Mouse (Mus musculus): Measurements from ENCODE around the gene Gm3238. TPM values are rescaled to one million over a fixed set of nuclear protein-coding genes. Genes with fewer than 3 reads are reported as not detected.
A peak's percentile ranks its signal among the peaks of the same experiment; 100 is the strongest.
"Not testable (repeated sequence)": the region's sequence is repeated elsewhere in the genome, so short reads cannot be mapped to it uniquely, and the experiment has no call there.

Gm3238 gene
- polyA plus RNA-seq (2016; fragmentation: Nextera tagmentation; extraction: Ambion mirVana), result not detected in 2 replicates

GRCm38 (mm10) chr10:77771225-77771624 lies at the start of gene Gm3238:
TSS of gene Gm3238 (minus strand) at chr10:77771325.
- not testable (repeated sequence) for H3K36me3 ChIP-seq; H3K27me3 ChIP-seq; H3K4me1 ChIP-seq (replicated peaks); H3K4me3 ChIP-seq (replicated peaks); H3K9me3 ChIP-seq; H3K27ac ChIP-seq; ATAC-seq (ENCODE audit: insufficient number of reproducible peaks, insufficient read depth, low FRiP score, low TSS enrichment, low read depth); H3K4me2 ChIP-seq; H3K9ac ChIP-seq (replicated peaks)
- 64% methylated on average over 1 of the region's 1 CpGs for WGBS

GRCm38 (mm10) chr10:77819203-77819602 lies 48.1 kb upstream of the Gm3238 start:
- H3K9ac ChIP-seq (replicated peaks), result no peak overlapping the region
- no peaks in the 10 kb centered on the region for H3K27me3 ChIP-seq
- no peak for ATAC-seq (ENCODE audit: insufficient number of reproducible peaks, insufficient read depth, low FRiP score, low TSS enrichment, low read depth)
- H3K4me2 ChIP-seq, result no peak overlapping the region
- H3K9me3 ChIP-seq, result peaks cover 12% of the 10 kb centered on the region
- no peak overlapping the region for H3K4me3 ChIP-seq (replicated peaks)
- 31% methylated on average over 4 of the region's 4 CpGs for WGBS
- H3K4me1 ChIP-seq (replicated peaks), result 0 out of 2 replicates have a peak, but pooled peaks cover 3% of the 10 kb centered on the region
- no peak overlapping the region for H3K27ac ChIP-seq
- no peaks in the 10 kb centered on the region for H3K36me3 ChIP-seq

GRCm38 (mm10) chr10:77818523-77818922 lies 47.4 kb upstream of the Gm3238 start:
- H3K4me1 ChIP-seq (replicated peaks), result 0 out of 2 replicates have a peak, but pooled peaks cover 3% of the 10 kb centered on the region
- no peaks in the 10 kb centered on the region for H3K36me3 ChIP-seq
- peaks cover 6% of the 10 kb centered on the region; the same call in 1 of the 2 replicates for H3K9me3 ChIP-seq
- peak; percentile 59 for ATAC-seq (ENCODE audit: insufficient number of reproducible peaks, insufficient read depth, low FRiP score, low TSS enrichment, low read depth)
- no peak overlapping the region for H3K9ac ChIP-seq (replicated peaks)
- no peak overlapping the region for H3K4me3 ChIP-seq (replicated peaks)
- no peak overlapping the region for H3K27ac ChIP-seq
- H3K27me3 ChIP-seq, result no peaks in the 10 kb centered on the region
- no peak overlapping the region for H3K4me2 ChIP-seq
- 95% methylated on average over 4 of the region's 4 CpGs for WGBS

- no peak for ATAC-seq (ENCODE audit: insufficient number of reproducible peaks, insufficient read depth, low FRiP score, low TSS enrichment, low read depth)
- Histone ChIP-seq H3K4me1 (replicated peaks) (0 out of 2 replicates have a peak, but pooled peaks cover 3% of the 10 kb centered on the region), H3K27me3 (no peaks in the 10 kb centered on the region), H3K9ac (replicated peaks) (no peak overlapping the region), H3K9me3 (no peaks in the 10 kb centered on the region), H3K27ac (no peak overlapping the region), H3K4me3 (replicated peaks) (no peak overlapping the region), H3K36me3 (no peaks in the 10 kb centered on the region), H3K4me2 (no peak overlapping the region)
- WGBS, result 32% methylated on average over 5 of the region's 5 CpGs
These were observed 44.4 kb upstream of the Gm3238 start for GRCm38 (mm10) chr10:77815514-77815913.

- 0 out of 2 replicates have a peak, but pooled peaks cover 2% of the 10 kb centered on the region for H3K4me1 ChIP-seq (replicated peaks)
- H3K27ac ChIP-seq, result no peak within 1 kb of the TSS
- no peak within 1 kb of the TSS for H3K9ac ChIP-seq (replicated peaks)
- WGBS, result 50% methylated on average over 4 of the region's 4 CpGs
- H3K4me3 ChIP-seq (replicated peaks), result no peak within 1 kb of the TSS
- no peaks in the 10 kb centered on the region for H3K36me3 ChIP-seq
- no peaks in the 10 kb centered on the region for H3K27me3 ChIP-seq
- ATAC-seq (ENCODE audit: insufficient number of reproducible peaks, insufficient read depth, low FRiP score, low TSS enrichment, low read depth), result no peak
- H3K9me3 ChIP-seq, result peaks cover 5% of the 10 kb centered on the region
- no peak within 1 kb of the TSS for H3K4me2 ChIP-seq
These were observed 43.3 kb upstream of the Gm3238 start, which contains the start of gene Gm2696 for GRCm38 (mm10) chr10:77814382-77814781. TSS of gene Gm2696 (plus strand) at chr10:77814682.

- H3K9me3 ChIP-seq, result peaks cover 8% of the 10 kb centered on the region
- no peak within 1 kb of the TSS for H3K4me3 ChIP-seq (replicated peaks)
- no peak within 1 kb of the TSS for H3K27ac ChIP-seq
- WGBS, result 67% methylated on average over 5 of the region's 5 CpGs
- H3K36me3 ChIP-seq, result no peaks in the 10 kb centered on the region
- no peak within 1 kb of the TSS for H3K4me2 ChIP-seq
- no peak for ATAC-seq (ENCODE audit: insufficient number of reproducible peaks, insufficient read depth, low FRiP score, low TSS enrichment, low read depth)
- H3K27me3 ChIP-seq, result no peaks in the 10 kb centered on the region
- no peak within 1 kb of the TSS for H3K9ac ChIP-seq (replicated peaks)
- H3K4me1 ChIP-seq (replicated peaks), result no peaks in the 10 kb centered on the region
These were observed 40.6 kb upstream of the Gm3238 start, which contains the start of gene Gm9507 for GRCm38 (mm10) chr10:77811743-77812142. TSS of gene Gm9507 (minus strand) at chr10:77811843.

- Histone ChIP-seq H3K9me3 (peaks cover 2% of the 10 kb centered on the region; the same call in 1 of the 2 replicates), H3K36me3 (no peaks in the 10 kb centered on the region), H3K27ac (no peak overlapping the region), H3K4me1 (replicated peaks) (no peaks in the 10 kb centered on the region), H3K4me2 (no peak overlapping the region), H3K4me3 (replicated peaks) (no peak overlapping the region), H3K27me3 (no peaks in the 10 kb centered on the region), H3K9ac (replicated peaks) (no peak overlapping the region)
- no peak for ATAC-seq (ENCODE audit: insufficient number of reproducible peaks, insufficient read depth, low FRiP score, low TSS enrichment, low read depth)
- WGBS, result 75% methylated on average over 3 of the region's 3 CpGs
These were observed 33.0 kb upstream of the Gm3238 start for GRCm38 (mm10) chr10:77804095-77804494.

GRCm38 (mm10) chr10:77798921-77799508 lies 27.9 kb upstream of the Gm3238 start, which contains the start of gene Gm19668:
TSS of gene Gm19668 (minus strand) at chr10:77799133.
- Histone ChIP-seq H3K36me3 (no peaks in the 10 kb centered on the region), H3K9me3 (no peaks in the 10 kb centered on the region), H3K4me1 (replicated peaks) (peaks cover 14% of the 10 kb centered on the region), H3K4me2 (no peak within 1 kb of the TSS), H3K27me3 (no peaks in the 10 kb centered on the region), H3K9ac (replicated peaks) (no peak within 1 kb of the TSS), H3K4me3 (replicated peaks) (no peak within 1 kb of the TSS), H3K27ac (no peak within 1 kb of the TSS)
- WGBS, result 48% methylated on average over 8 of the region's 8 CpGs
- ATAC-seq (ENCODE audit: insufficient number of reproducible peaks, insufficient read depth, low FRiP score, low TSS enrichment, low read depth), result no peak

- WGBS, result 35% methylated on average over 3 of the region's 3 CpGs
These were observed 27.2 kb upstream of the Gm3238 start for GRCm38 (mm10) chr10:77798164-77798920.

GRCm38 (mm10) chr10:77797677-77798076 lies 26.6 kb upstream of the Gm3238 start:
- Histone ChIP-seq H3K9me3 (no peaks in the 10 kb centered on the region), H3K27ac (no peak overlapping the region), H3K27me3 (no peaks in the 10 kb centered on the region), H3K4me3 (replicated peaks) (no peak overlapping the region), H3K4me2 (no peak overlapping the region), H3K36me3 (no peaks in the 10 kb centered on the region), H3K4me1 (replicated peaks) (peaks cover 17% of the 10 kb centered on the region), H3K9ac (replicated peaks) (no peak overlapping the region)
- WGBS, result 17% methylated on average over 3 of the region's 3 CpGs
- ATAC-seq (ENCODE audit: insufficient number of reproducible peaks, insufficient read depth, low FRiP score, low TSS enrichment, low read depth), result no peak

More at GRCm38 (mm10) chr10:77798164-77798920, 27.2 kb upstream of the Gm3238 start:
- not testable (repeated sequence) for H3K9me3 ChIP-seq; H3K27me3 ChIP-seq; H3K9ac ChIP-seq (replicated peaks); ATAC-seq (ENCODE audit: insufficient number of reproducible peaks, insufficient read depth, low FRiP score, low TSS enrichment, low read depth); H3K4me2 ChIP-seq; H3K27ac ChIP-seq; H3K4me3 ChIP-seq (replicated peaks); H3K36me3 ChIP-seq
- H3K4me1 ChIP-seq (replicated peaks), result peaks cover 17% of the 10 kb centered on the region

- Histone ChIP-seq H3K4me3 (replicated peaks) (no peak within 1 kb of the TSS), H3K27me3 (no peaks in the 10 kb centered on the region), H3K4me2 (no peak within 1 kb of the TSS), H3K36me3 (no peaks in the 10 kb centered on the region), H3K4me1 (replicated peaks) (peaks cover 17% of the 10 kb centered on the region), H3K27ac (no peak within 1 kb of the TSS), H3K9ac (replicated peaks) (no peak within 1 kb of the TSS), H3K9me3 (no peaks in the 10 kb centered on the region)
- WGBS, result 65% methylated on average over 2 of the region's 2 CpGs
- no peak for ATAC-seq (ENCODE audit: insufficient number of reproducible peaks, insufficient read depth, low FRiP score, low TSS enrichment, low read depth)
These were observed 23.9 kb upstream of the Gm3238 start, which contains the start of gene Gm9639 for GRCm38 (mm10) chr10:77794976-77795375. TSS of gene Gm9639 (minus strand) at chr10:77795076.

All from limb, embryonic 12.5 days (tissue).